Mouse (Mus musculus) heart, embryonic 11.5 days (tissue): Measurements from ENCODE around the gene Atp13a3. TPM values are rescaled to one million over a fixed set of nuclear protein-coding genes. Genes with fewer than 3 reads are reported as not detected.

Source experiments
- ATAC-seq: fragments of 200-750 bp; cut with Nextera tagmentation; replicated peaks from 2 replicates; pipeline ENCODE4 v1.8.0; 2017; ENCODE audit warnings: moderate library complexity; ENCODE audit not compliant: insufficient number of reproducible peaks, low FRiP score, low TSS enrichment
- H3K27ac ChIP-seq: fragments of 300-500 bp; sonication (generic); 2 replicates; pipeline ENCODE4 v1.5.1; 2014; ENCODE audit warnings: mild to moderate bottlenecking, low read depth, low read length
- H3K27me3 ChIP-seq: fragments of 300-500 bp; sonication (generic); 2 replicates; pipeline ENCODE4 v1.6.1; 2014; ENCODE audit warnings: mild to moderate bottlenecking, low read length, mixed read lengths; ENCODE audit not compliant: control insufficient read depth, insufficient read depth
- H3K36me3 ChIP-seq: fragments of 300-500 bp; sonication (generic); 2 replicates; pipeline ENCODE4 v1.6.1; 2014; ENCODE audit warnings: mild to moderate bottlenecking, low read length, moderate library complexity, mixed read lengths; ENCODE audit not compliant: control insufficient read depth, insufficient read depth
- H3K4me1 ChIP-seq: fragments of 300-500 bp; sonication (generic); 2 replicates; pipeline ENCODE4 v1.6.1; 2014; ENCODE audit warnings: low read length; ENCODE audit not compliant: control insufficient read depth, insufficient read depth
- H3K4me2 ChIP-seq: fragments of 300-500 bp; sonication (generic); 2 replicates; pipeline ENCODE4 v1.6.1; 2014; ENCODE audit warnings: mild to moderate bottlenecking, moderate library complexity
- H3K4me3 ChIP-seq: fragments of 300-500 bp; sonication (generic); 2 replicates; pipeline ENCODE4 v1.5.1; 2014; ENCODE audit warnings: low read depth, low read length
- H3K9ac ChIP-seq: fragments of 300-500 bp; sonication (generic); 2 replicates; pipeline ENCODE4 v1.6.1; 2014; ENCODE audit warnings: mild to moderate bottlenecking, low read depth, low read length, moderate library complexity
- H3K9me3 ChIP-seq: fragments of 300-500 bp; sonication (generic); replicated peaks from 2 replicates; pipeline ENCODE4 v1.6.1; 2016; ENCODE audit warnings: low read length; ENCODE audit not compliant: control insufficient read depth
- WGBS: fragments of 180-500 bp; shearing (Covaris S2); extraction: QIAGEN DNeasy Blood & Tissue Kit; methylation state at CpG from one replicate; pipeline ENCODE4 v1.1.7; 2014; ENCODE audit not compliant: insufficient replicate concordance; 5-methylcytosine and 5-hydroxymethylcytosine counted together
- polyA plus RNA-seq: library from polyadenylated mRNA; unstranded; fragments of >200 nt; fragmentation: Nextera tagmentation; extraction: Ambion mirVana; gene quantifications from 2 replicates; pipeline ENCODE4 v1.2.1, GENCODE M21; 2014

Gene Atp13a3
- polyA plus RNA-seq, 1 experiment from 2014 or later, result 14.3 TPM

DNA sequence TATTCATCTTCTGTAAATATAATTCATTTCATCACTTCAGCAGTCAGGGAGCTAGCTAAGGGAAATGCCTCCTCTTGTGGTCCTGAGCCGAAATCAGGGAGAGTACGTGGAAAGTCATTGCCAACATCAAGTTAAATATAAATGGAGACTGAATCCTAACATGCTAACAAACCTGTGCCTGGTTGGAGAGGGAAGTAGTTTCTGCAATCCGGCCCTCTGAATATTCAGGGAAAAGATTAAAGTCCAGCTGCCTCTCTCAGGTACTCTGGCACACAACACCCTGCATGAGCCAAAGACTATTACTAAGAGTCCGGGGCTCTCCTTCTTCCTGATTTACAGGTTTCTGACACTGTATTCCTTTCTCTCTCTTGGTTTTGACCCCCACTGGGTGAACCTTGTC is 35.6 kb upstream of the Atp13a3 start:
- ATAC-seq, result no peak
- Histone ChIP-seq H3K36me3 (no peaks in the 10 kb centered on the region), H3K27me3 (no peaks in the 10 kb centered on the region), H3K27ac (no peak overlapping the region), H3K4me1 (peaks cover 9% of the 10 kb centered on the region), H3K4me3 (no peak overlapping the region), H3K9me3 (no peaks in the 10 kb centered on the region), H3K9ac (no peak overlapping the region), H3K4me2 (no peak overlapping the region)
- 80% methylated on average over 4 of the region's 4 CpGs for WGBS

DNA sequence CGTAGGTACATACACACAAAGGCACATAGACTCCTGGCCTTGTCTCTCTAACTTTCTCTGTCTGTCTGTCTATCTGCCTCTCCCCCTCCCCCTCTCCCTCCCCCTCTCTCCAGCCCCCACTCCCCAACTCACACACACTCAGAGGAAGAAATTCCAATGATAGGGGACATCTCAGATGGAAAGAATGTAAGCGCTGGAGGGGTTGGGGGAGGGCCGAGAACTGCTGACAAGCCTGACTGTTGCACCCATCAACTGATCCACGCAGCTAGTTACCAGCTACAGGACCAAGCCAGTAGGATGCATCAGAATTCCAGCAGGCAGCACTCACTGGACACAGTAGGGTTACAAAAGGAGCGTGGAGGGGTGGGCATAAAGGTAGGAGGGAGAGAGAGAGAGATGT is 34.1 kb upstream of the Atp13a3 start:
- Histone ChIP-seq H3K27me3 (no peaks in the 10 kb centered on the region), H3K36me3 (no peaks in the 10 kb centered on the region), H3K4me2 (no peak overlapping the region), H3K4me1 (peaks cover 16% of the 10 kb centered on the region), H3K9ac (no peak overlapping the region), H3K27ac (peak overlapping the region; percentile 77), H3K4me3 (no peak overlapping the region), H3K9me3 (no peaks in the 10 kb centered on the region)
- 34% methylated on average over 5 of the region's 5 CpGs for WGBS
- peak; percentile 67 for ATAC-seq

DNA sequence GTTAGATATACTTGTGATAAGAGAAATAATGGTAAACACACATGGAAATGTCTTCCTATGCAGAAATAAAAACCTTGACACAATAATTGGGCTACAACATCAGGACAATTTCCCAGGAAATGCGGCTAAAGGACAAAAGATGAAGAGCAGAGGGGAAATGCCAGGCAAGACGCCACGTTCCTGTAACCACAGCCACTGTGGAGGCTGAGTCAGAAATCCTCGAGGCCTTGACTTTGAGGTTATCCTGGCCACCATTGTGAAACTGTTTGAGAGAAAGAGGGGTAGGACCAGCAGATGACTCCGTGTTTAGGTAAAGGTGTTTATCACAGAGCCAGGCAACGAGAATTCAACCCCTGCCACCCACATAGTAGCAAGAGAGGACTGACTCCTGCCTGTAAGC is 33.6 kb upstream of the Atp13a3 start:
- H3K9ac ChIP-seq, result no peak overlapping the region
- H3K27ac ChIP-seq, result peak overlapping the region; percentile 77
- no peaks in the 10 kb centered on the region for H3K36me3 ChIP-seq
- H3K4me2 ChIP-seq, result no peak overlapping the region
- peaks cover 18% of the 10 kb centered on the region for H3K4me1 ChIP-seq
- no peak overlapping the region for H3K4me3 ChIP-seq
- no peaks in the 10 kb centered on the region for H3K27me3 ChIP-seq
- peak; percentile 22; the same call in 1 of the 2 replicates for ATAC-seq
- H3K9me3 ChIP-seq, result no peaks in the 10 kb centered on the region
- 51% methylated on average over 6 of the region's 6 CpGs for WGBS

DNA sequence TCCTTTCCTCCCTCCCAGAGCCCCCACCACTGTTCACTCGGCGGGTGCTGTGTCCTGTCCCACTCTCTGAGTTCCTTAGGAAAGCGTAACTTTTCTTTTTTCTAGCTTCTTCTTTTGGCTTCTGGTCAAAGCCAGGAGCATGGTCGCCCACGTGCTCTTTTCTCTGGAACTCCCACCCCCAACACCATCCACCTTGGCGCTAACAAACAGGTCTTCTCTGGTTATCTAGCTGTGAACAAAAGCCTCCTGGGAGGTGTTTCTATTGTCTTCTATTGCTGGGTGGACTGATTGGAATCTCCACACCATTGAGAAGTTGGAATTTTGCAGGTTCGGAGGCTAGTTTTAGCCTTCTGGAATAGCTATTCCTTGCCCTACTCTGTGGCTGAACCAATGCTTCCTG is 30.5 kb upstream of the Atp13a3 start:
- WGBS, result 79% methylated on average over 7 of the region's 7 CpGs
- no peaks in the 10 kb centered on the region for H3K9me3 ChIP-seq
- no peak overlapping the region for H3K9ac ChIP-seq
- no peak overlapping the region for H3K27ac ChIP-seq
- no peak overlapping the region for H3K4me3 ChIP-seq
- peaks cover 21% of the 10 kb centered on the region for H3K4me1 ChIP-seq
- ATAC-seq, result no peak
- H3K36me3 ChIP-seq, result no peaks in the 10 kb centered on the region
- no peak overlapping the region for H3K4me2 ChIP-seq
- H3K27me3 ChIP-seq, result no peaks in the 10 kb centered on the region

DNA sequence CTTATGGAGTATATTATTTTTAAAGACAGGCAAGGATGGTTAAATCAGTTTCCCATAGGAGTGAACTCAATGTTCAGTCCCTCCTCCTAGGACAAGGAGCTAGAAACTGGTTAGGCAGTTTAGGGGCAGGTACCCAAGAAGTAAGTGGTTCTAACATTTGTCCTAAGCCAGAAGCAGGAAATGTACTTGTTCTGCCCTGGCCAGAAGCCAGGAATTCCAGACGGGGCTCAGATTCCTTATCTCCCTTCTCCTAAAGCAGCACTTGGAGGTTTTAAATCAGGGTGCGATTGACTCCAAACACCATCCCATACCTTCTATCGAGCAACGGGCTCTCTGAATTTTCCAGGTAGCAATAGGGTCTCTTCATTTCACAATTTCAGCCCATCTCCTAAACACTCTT is 29.6 kb upstream of the Atp13a3 start:
- Histone ChIP-seq H3K27me3 (no peaks in the 10 kb centered on the region), H3K4me2 (no peak overlapping the region), H3K9ac (no peak overlapping the region), H3K27ac (no peak overlapping the region), H3K36me3 (no peaks in the 10 kb centered on the region), H3K9me3 (no peaks in the 10 kb centered on the region), H3K4me1 (peaks cover 21% of the 10 kb centered on the region), H3K4me3 (no peak overlapping the region)
- ATAC-seq, result no peak
- 20% methylated on average over 4 of the region's 4 CpGs for WGBS

DNA sequence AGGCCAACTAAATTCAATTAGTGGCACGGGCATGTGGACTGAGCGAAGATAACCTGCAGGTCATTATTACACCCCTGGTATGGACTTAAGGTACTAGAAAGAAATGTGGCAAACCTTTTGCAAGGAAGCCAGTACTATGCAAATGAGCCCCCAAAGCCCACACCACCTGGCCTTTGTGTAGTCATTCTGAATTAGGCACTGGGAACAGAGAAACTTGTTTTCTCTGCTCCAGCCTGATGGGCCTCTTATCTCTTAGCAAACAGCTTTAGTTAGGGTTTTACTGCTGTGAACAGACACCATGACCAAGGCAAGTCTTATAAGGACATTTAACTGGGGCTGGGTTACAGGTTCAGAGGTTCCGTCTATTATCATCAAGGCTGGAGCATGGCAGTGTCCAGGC is 27.4 kb upstream of the Atp13a3 start:
- H3K9ac ChIP-seq, result no peak overlapping the region
- WGBS, result 85% methylated on average over 3 of the region's 3 CpGs
- no peaks in the 10 kb centered on the region for H3K36me3 ChIP-seq
- H3K4me1 ChIP-seq, result peaks cover 12% of the 10 kb centered on the region; the same call in 1 of the 2 replicates
- H3K4me3 ChIP-seq, result no peak overlapping the region
- H3K27ac ChIP-seq, result no peak overlapping the region
- H3K27me3 ChIP-seq, result no peaks in the 10 kb centered on the region
- H3K9me3 ChIP-seq, result no peaks in the 10 kb centered on the region
- H3K4me2 ChIP-seq, result no peak overlapping the region
- no peak for ATAC-seq

DNA sequence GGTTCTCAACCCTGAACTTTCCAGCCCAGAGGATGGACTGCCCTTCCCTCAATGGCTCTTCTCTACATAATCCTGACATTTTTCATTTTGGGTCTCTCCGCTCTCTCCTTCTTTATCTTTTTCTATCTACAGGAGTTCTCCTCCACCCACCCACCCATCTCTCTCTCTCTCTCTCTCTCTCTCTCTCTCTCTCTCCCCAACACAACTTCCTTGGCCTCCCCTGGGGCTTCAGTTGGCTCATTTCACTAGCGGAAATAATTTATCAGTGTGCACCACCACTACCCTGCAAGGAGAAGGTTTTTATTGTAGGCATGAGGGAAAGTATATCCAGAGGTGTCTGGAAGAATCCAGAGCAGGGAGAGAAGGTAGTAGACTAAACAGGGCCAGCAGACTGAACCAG is 26.3 kb upstream of the Atp13a3 start:
- Histone ChIP-seq H3K4me3 (no peak overlapping the region), H3K4me1 (peaks cover 12% of the 10 kb centered on the region; the same call in 1 of the 2 replicates), H3K36me3 (no peaks in the 10 kb centered on the region), H3K9ac (no peak overlapping the region), H3K27me3 (no peaks in the 10 kb centered on the region), H3K4me2 (no peak overlapping the region), H3K9me3 (no peaks in the 10 kb centered on the region), H3K27ac (no peak overlapping the region)
- 76% methylated on average over 2 of the region's 2 CpGs for WGBS
- ATAC-seq, result no peak

DNA sequence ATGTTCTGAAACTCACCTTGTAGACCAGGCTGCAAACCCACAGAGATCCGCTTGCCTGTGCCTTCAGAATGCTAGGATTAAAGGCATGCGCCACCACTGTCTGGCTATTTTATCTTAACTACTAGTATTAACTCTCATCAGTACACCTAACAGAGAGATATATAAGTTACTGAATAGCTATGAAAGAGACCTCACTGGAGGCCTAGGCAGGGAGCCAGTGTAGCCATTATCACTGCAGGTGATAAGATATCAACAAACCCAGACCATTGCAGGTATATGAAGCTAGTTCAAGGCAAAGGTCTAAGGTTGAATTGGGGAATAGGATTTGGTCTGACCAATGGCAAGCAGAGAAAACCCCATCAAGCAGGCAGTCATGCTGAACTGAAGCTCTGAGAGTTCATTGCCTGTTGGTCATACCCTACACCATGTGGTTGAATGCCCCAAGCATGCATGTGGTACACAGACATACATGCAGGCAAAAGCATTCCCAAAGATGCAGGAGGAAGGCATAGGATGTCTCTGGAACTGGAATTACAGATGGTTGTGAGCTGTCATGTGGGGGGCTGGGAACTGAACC is 24.8 kb upstream of the Atp13a3 start:
- 84% methylated on average over 2 of the region's 2 CpGs for WGBS
- Histone ChIP-seq H3K27ac (no peak overlapping the region), H3K27me3 (no peaks in the 10 kb centered on the region), H3K9me3 (no peaks in the 10 kb centered on the region), H3K4me2 (no peak overlapping the region), H3K9ac (no peak overlapping the region), H3K4me3 (no peak overlapping the region), H3K36me3 (no peaks in the 10 kb centered on the region), H3K4me1 (0 out of 2 replicates have a peak, but pooled peaks cover 8% of the 10 kb centered on the region)
- ATAC-seq, result no peak

DNA sequence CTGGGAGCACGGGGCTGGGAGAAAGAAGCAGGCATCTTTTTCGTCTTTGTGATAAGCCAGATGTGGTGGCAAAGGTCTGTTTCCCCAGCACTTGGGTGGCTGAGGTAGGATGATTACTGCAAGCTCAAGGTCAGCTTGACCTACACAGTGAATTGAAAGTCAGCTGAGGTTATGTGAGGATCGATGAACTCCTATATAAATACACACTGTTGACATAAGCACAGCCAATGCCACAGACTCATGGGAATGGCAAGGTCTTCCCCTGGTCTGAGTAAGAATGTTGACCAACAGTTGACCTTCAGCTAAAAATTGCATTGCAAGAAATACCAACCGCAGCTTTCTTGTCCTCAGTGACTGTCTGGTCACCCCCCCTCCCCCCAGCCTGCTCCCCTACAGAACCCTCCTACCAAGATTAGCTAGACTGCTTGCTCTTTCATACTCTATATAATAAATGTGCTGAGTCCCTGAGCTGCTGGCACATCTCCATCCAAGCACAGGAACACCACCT is 23.0 kb upstream of the Atp13a3 start:
- 54% methylated on average over 4 of the region's 4 CpGs for WGBS

More for the DNA sequence above, 23.0 kb upstream of the Atp13a3 start:
- H3K4me3 ChIP-seq, result no peak overlapping the region
- H3K9ac ChIP-seq, result no peak overlapping the region
- no peaks in the 10 kb centered on the region for H3K36me3 ChIP-seq
- H3K4me2 ChIP-seq, result no peak overlapping the region
- no peak for ATAC-seq
- H3K27ac ChIP-seq, result no peak overlapping the region
- H3K4me1 ChIP-seq, result no peaks in the 10 kb centered on the region
- H3K27me3 ChIP-seq, result no peaks in the 10 kb centered on the region
- no peaks in the 10 kb centered on the region for H3K9me3 ChIP-seq
